Mouse (Mus musculus): ENCODE results near the gene Ubap2. TPM values are rescaled to one million over a fixed set of nuclear protein-coding genes. Genes with fewer than 3 reads are reported as not detected.

The Ubap2 gene
- polyA plus RNA-seq, 1 experiment from 2014 or later, result 54.9 TPM

GRCm38 (mm10) chr4:41298976-41299375 is 24.0 kb upstream of the Ubap2 start:
- no peaks in the 10 kb centered on the region for H3K9me3 ChIP-seq
- peaks cover 77% of the 10 kb centered on the region for H3K36me3 ChIP-seq
- no peak for ATAC-seq (replicated peaks)
- no peak overlapping the region for H3K27ac ChIP-seq (replicated peaks)
- no peak overlapping the region for H3K9ac ChIP-seq (replicated peaks)
- no peak overlapping the region for H3K4me2 ChIP-seq (replicated peaks)
- H3K4me3 ChIP-seq, result no peak overlapping the region
- H3K4me1 ChIP-seq, result peaks cover 4% of the 10 kb centered on the region; the same call in 1 of the 2 replicates
- H3K27me3 ChIP-seq, result no peaks in the 10 kb centered on the region
- WGBS, result 93% methylated on average over 5 of the region's 5 CpGs

GRCm38 (mm10) chr4:41295960-41296359 is 21.0 kb upstream of the Ubap2 start:
- no peak overlapping the region for H3K4me2 ChIP-seq (replicated peaks)
- no peaks in the 10 kb centered on the region for H3K9me3 ChIP-seq
- no peak overlapping the region for H3K9ac ChIP-seq (replicated peaks)
- H3K27ac ChIP-seq (replicated peaks), result no peak overlapping the region
- peaks cover 14% of the 10 kb centered on the region for H3K4me1 ChIP-seq
- H3K36me3 ChIP-seq, result peaks cover 81% of the 10 kb centered on the region
- H3K27me3 ChIP-seq, result no peaks in the 10 kb centered on the region
- H3K4me3 ChIP-seq, result no peak overlapping the region
- no peak for ATAC-seq (replicated peaks)
- 95% methylated on average over 7 of the region's 7 CpGs for whole genome bisulfite sequencing

DNA sequence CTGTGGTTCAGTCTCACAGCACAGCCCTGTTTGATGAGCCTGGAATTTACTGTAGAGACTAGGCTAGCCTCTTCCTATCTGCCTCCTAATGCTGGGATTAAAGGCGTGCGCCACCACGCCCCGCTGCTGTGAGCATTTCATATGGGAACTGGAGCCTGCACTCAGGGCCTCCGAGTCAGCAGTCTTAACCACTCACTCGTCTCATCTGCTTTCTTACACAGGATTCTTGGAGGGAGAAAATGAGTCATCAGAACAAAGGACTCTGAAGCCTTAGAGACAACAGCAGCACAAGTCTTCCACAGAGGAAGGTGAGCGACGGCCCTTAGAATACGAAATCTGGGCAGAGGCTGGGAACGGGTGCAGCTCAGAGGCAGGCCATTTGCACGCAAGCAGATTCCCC is 20.6 kb upstream of the Ubap2 start:
- Histone ChIP-seq H3K4me1 (peaks cover 14% of the 10 kb centered on the region), H3K9ac (replicated peaks) (no peak overlapping the region), H3K9me3 (no peaks in the 10 kb centered on the region), H3K4me3 (no peak overlapping the region), H3K27ac (replicated peaks) (no peak overlapping the region), H3K27me3 (no peaks in the 10 kb centered on the region), H3K4me2 (replicated peaks) (no peak overlapping the region), H3K36me3 (peaks cover 81% of the 10 kb centered on the region)
- 91% methylated on average over 11 of the region's 11 CpGs for WGBS
- no peak for ATAC-seq (replicated peaks)

- Histone ChIP-seq H3K4me1 (peaks cover 14% of the 10 kb centered on the region), H3K27me3 (no peaks in the 10 kb centered on the region), H3K27ac (replicated peaks) (peak overlapping the region; percentile 71), H3K9ac (replicated peaks) (no peak overlapping the region), H3K36me3 (peaks cover 69% of the 10 kb centered on the region), H3K9me3 (no peaks in the 10 kb centered on the region), H3K4me3 (no peak overlapping the region), H3K4me2 (replicated peaks) (no peak overlapping the region)
- peak; percentile 89 for ATAC-seq (replicated peaks)
- 17% methylated on average over 4 of the region's 4 CpGs for WGBS
These were observed 19.0 kb upstream of the Ubap2 start for GRCm38 (mm10) chr4:41293907-41294306.

DNA sequence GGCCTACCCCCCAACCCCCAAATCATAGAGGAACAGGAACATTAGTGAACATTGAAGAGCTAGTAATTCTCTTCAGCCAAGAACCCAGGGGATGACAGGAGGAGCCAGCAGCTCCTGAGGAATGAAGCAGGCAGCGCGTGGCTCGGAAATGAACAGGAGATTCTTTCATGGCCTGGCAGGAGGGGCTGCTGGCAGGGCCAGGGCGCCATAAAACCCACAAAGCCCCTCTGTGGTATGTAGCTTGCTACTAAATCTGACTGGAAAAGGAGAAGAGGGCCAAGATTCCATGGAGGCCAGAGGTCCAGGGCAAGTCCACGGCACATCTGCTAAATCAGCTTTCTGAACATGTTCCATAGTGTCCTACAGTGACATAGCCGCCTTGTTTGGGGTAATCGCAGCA is 14.9 kb upstream of the Ubap2 start:
- no peak for ATAC-seq (replicated peaks)
- no peaks in the 10 kb centered on the region for H3K27me3 ChIP-seq

GRCm38 (mm10) chr4:41286420-41286819 is 11.5 kb upstream of the Ubap2 start:
- Histone ChIP-seq H3K27me3 (no peaks in the 10 kb centered on the region), H3K36me3 (peaks cover 9% of the 10 kb centered on the region), H3K4me3 (no peak overlapping the region), H3K9me3 (no peaks in the 10 kb centered on the region), H3K27ac (replicated peaks) (no peak overlapping the region), H3K4me2 (replicated peaks) (no peak overlapping the region), H3K4me1 (no peaks in the 10 kb centered on the region), H3K9ac (replicated peaks) (no peak overlapping the region)
- 23% methylated on average over 3 of the region's 3 CpGs for WGBS
- ATAC-seq (replicated peaks), result no peak

More for the DNA sequence above, 14.9 kb upstream of the Ubap2 start:
- Histone ChIP-seq H3K9ac (replicated peaks) (no peak overlapping the region), H3K4me1 (peaks cover 14% of the 10 kb centered on the region), H3K36me3 (peaks cover 33% of the 10 kb centered on the region), H3K4me3 (no peak overlapping the region), H3K27ac (replicated peaks) (no peak overlapping the region), H3K9me3 (no peaks in the 10 kb centered on the region), H3K4me2 (replicated peaks) (no peak overlapping the region)
- 76% methylated on average over 7 of the region's 7 CpGs for WGBS

GRCm38 (mm10) chr4:41284087-41284486 is 9.1 kb upstream of the Ubap2 start:
- H3K4me1 ChIP-seq, result no peaks in the 10 kb centered on the region
- WGBS, result 91% methylated on average over 2 of the region's 2 CpGs
- no peak overlapping the region for H3K4me2 ChIP-seq (replicated peaks)
- no peaks in the 10 kb centered on the region for H3K9me3 ChIP-seq
- H3K9ac ChIP-seq (replicated peaks), result no peak overlapping the region
- H3K27ac ChIP-seq (replicated peaks), result no peak overlapping the region
- ATAC-seq (replicated peaks), result no peak
- no peak overlapping the region for H3K4me3 ChIP-seq
- no peaks in the 10 kb centered on the region for H3K27me3 ChIP-seq
- H3K36me3 ChIP-seq, result no peaks in the 10 kb centered on the region

DNA sequence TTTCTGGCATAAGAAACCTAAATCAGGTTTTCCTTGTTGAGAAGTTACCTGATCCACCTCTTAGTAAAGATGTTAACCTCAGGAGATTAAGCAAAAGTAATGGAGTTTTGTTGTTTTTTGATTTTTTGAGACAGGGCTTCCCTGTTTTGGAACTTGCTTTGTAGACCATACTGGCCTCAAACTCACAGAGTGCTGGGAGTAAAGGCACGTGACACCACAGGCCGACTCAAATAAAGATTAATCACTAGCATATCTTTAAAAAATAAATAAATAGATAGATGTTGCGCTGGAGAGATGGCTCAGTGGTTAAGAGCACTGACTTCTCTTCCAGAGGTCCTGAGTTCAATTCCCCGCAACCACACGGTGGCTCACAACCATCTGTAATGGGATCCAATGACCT is 983 bp upstream of the Ubap2 start:
- H3K4me2 ChIP-seq (replicated peaks), result peak overlapping the region; percentile 82
- H3K36me3 ChIP-seq, result no peaks in the 10 kb centered on the region
- peak overlapping the region; percentile 88 for H3K4me3 ChIP-seq
- H3K9me3 ChIP-seq, result no peaks in the 10 kb centered on the region
- H3K9ac ChIP-seq (replicated peaks), result peak overlapping the region; percentile 91
- peaks cover 32% of the 10 kb centered on the region for H3K4me1 ChIP-seq
- WGBS, result 77% methylated on average over 5 of the region's 5 CpGs
- H3K27ac ChIP-seq (replicated peaks), result peak overlapping the region; percentile 93
- no peaks in the 10 kb centered on the region for H3K27me3 ChIP-seq
- ATAC-seq (replicated peaks), result no peak

- H3K9ac ChIP-seq (replicated peaks), result peak overlapping the region; percentile 91
- H3K4me1 ChIP-seq, result peaks cover 32% of the 10 kb centered on the region
- no peaks in the 10 kb centered on the region for H3K9me3 ChIP-seq
- H3K4me3 ChIP-seq, result peak overlapping the region; percentile 88
- 1% methylated on average over 17 of the region's 18 CpGs for WGBS
- H3K27ac ChIP-seq (replicated peaks), result peak overlapping the region; percentile 93
- peak overlapping the region; percentile 68 for H3K4me2 ChIP-seq (replicated peaks)
- H3K27me3 ChIP-seq, result no peaks in the 10 kb centered on the region
- peak; percentile 76 for ATAC-seq (replicated peaks)
- H3K36me3 ChIP-seq, result 0 out of 2 replicates have a peak, but pooled peaks cover 4% of the 10 kb centered on the region
These were observed 466 bp downstream of the Ubap2 start for GRCm38 (mm10) chr4:41274377-41274979.

- Histone ChIP-seq H3K9me3 (no peaks in the 10 kb centered on the region), H3K4me3 (no peak overlapping the region), H3K4me1 (peaks cover 12% of the 10 kb centered on the region), H3K4me2 (replicated peaks) (no peak overlapping the region), H3K27me3 (no peaks in the 10 kb centered on the region), H3K36me3 (peaks cover 7% of the 10 kb centered on the region; the same call in 1 of the 2 replicates), H3K27ac (replicated peaks) (no peak overlapping the region), H3K9ac (replicated peaks) (no peak overlapping the region)
- no peak for ATAC-seq (replicated peaks)
These were observed 6.8 kb downstream of the Ubap2 start for GRCm38 (mm10) chr4:41268133-41268532.

DNA sequence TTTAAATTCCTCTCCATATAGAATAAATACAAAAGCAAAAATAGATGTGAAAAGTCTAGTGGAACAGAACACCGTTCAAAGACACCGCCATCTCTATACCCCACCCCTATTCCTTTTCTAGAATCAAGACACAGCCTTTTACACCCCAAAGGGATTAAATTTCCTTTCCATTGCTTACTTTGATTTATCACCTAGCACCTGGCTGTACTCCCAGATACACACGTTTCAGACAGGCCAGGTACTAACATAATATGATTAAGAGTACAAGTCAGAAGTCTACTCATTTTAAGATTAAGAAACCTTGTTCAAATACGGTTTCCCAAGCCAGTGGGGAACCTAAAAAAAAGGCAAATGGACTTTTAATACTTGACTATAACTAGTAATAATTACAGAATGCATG is 8.6 kb downstream of the Ubap2 start:
- no peak overlapping the region for H3K4me3 ChIP-seq
- WGBS, result 87% methylated on average over 4 of the region's 4 CpGs
- peaks cover 7% of the 10 kb centered on the region; the same call in 1 of the 2 replicates for H3K36me3 ChIP-seq
- H3K9me3 ChIP-seq, result no peaks in the 10 kb centered on the region
- no peaks in the 10 kb centered on the region for H3K4me1 ChIP-seq
- no peaks in the 10 kb centered on the region for H3K27me3 ChIP-seq
- no peak overlapping the region for H3K9ac ChIP-seq (replicated peaks)
- H3K4me2 ChIP-seq (replicated peaks), result no peak overlapping the region
- no peak overlapping the region for H3K27ac ChIP-seq (replicated peaks)
- no peak for ATAC-seq (replicated peaks)

DNA sequence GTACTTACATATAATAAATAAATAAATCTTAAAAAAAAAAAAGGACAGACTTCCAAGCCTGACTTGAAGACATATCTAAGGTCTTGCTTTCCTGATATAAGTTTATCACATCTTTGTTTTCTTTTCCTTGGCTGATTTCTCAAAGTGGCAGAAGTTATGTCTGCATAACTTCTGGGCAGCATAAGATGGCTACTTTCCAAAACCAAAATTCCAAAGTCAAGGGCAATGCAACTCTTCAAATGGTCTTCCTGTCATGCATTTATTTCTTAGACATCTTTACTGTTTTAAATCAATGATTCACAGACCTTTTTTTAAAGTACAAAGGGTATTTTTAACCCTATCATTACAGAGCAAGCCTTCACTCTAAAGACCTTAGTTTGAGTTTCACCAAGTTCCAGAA is 14.3 kb downstream of the Ubap2 start:
- Histone ChIP-seq H3K9me3 (no peaks in the 10 kb centered on the region), H3K9ac (replicated peaks) (no peak overlapping the region), H3K27ac (replicated peaks) (no peak overlapping the region), H3K4me2 (replicated peaks) (no peak overlapping the region), H3K4me1 (no peaks in the 10 kb centered on the region), H3K36me3 (0 out of 2 replicates have a peak, but pooled peaks cover 3% of the 10 kb centered on the region), H3K27me3 (no peaks in the 10 kb centered on the region), H3K4me3 (no peak overlapping the region)
- no peak for ATAC-seq (replicated peaks)

GRCm38 (mm10) chr4:41259019-41259418 is 15.9 kb downstream of the Ubap2 start:
- H3K27ac ChIP-seq (replicated peaks), result no peak overlapping the region
- H3K9ac ChIP-seq (replicated peaks), result no peak overlapping the region
- no peaks in the 10 kb centered on the region for H3K4me1 ChIP-seq
- WGBS, result 91% methylated on average over 4 of the region's 4 CpGs
- no peak overlapping the region for H3K4me3 ChIP-seq
- no peaks in the 10 kb centered on the region for H3K27me3 ChIP-seq
- ATAC-seq (replicated peaks), result no peak
- H3K4me2 ChIP-seq (replicated peaks), result no peak overlapping the region
- H3K9me3 ChIP-seq, result no peaks in the 10 kb centered on the region
- no peaks in the 10 kb centered on the region for H3K36me3 ChIP-seq

All from forebrain, embryonic 15.5 days (tissue).